Mouse (Mus musculus): Measurements from ENCODE around the gene Gm11127. TPM values are rescaled to one million over a fixed set of nuclear protein-coding genes. Genes with fewer than 3 reads are reported as not detected.
A peak's percentile ranks its signal among the peaks of the same experiment; 100 is the strongest.
"Not testable (repeated sequence)": the region's sequence is repeated elsewhere in the genome, so short reads cannot be mapped to it uniquely, and the experiment has no call there.

Gm11127 gene
- polyA plus RNA-seq, 1 experiment = 0.15 TPM

- no peak overlapping the region for H3K27ac ChIP-seq (ENCODE audit: insufficient read depth, low read length)
- TF ChIP-seq CTCF (IDR thresholded peaks at IDR 0.05; ENCODE audit: borderline replicate concordance, insufficient read depth, low read depth, low read length) = peak; percentile 48; the same call in 1 of the 2 replicates
- no peak for TF ChIP-seq POLR2A (IDR thresholded peaks at IDR 0.05; ENCODE audit: borderline replicate concordance, insufficient read depth, low read length)
- 24% methylated on average over 2 of the region's 2 CpGs for WGBS
- no peaks in the 10 kb centered on the region for H3K4me1 ChIP-seq (ENCODE audit: control insufficient read depth, insufficient read depth, low read length)
- peak; percentile 62 to 65 for DNase-seq
- no peak overlapping the region for H3K4me3 ChIP-seq (replicated peaks; ENCODE audit: insufficient read depth, low read depth, low read length)
- H3K27me3 ChIP-seq (ENCODE audit: control insufficient read depth, insufficient read depth, low read length) = no peaks in the 10 kb centered on the region
Measured at GRCm38 (mm10) chr17:36060829-36061228, 2.7 kb upstream of the Gm11127 start.

DNA sequence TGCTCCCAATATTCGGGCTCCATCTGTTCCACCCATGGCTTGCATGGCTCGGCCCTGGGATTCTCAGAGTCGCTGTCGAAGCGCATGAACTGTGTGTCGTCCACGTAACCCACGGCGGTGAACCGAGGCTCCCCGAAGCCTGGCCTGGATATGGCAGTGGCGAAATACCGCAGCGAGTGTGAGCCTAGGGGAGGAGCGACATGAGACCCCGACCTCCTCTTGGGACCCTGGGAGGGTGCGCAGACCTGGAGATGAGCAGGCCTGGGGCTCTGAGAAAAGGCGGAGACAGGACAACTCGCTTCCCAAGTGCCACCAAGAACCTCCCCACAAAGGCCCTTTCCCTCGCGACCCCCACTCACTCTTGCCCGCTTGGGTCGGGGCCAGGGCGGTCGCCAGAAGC is 244 bp downstream of the Gm11127 start:
- not testable (repeated sequence) for H3K27me3 ChIP-seq (ENCODE audit: control insufficient read depth, insufficient read depth, low read length); H3K4me1 ChIP-seq (ENCODE audit: control insufficient read depth, insufficient read depth, low read length); H3K27ac ChIP-seq (ENCODE audit: insufficient read depth, low read length); H3K4me3 ChIP-seq (replicated peaks; ENCODE audit: insufficient read depth, low read depth, low read length); DNase-seq
- WGBS = 83% methylated on average over 25 of the region's 25 CpGs

GRCm38 (mm10) chr17:36043286-36043685 is 14.9 kb downstream of the Gm11127 start:
- WGBS = 80% methylated on average over 3 of the region's 3 CpGs
- DNase-seq = no peak
- no peak overlapping the region for H3K4me3 ChIP-seq (replicated peaks; ENCODE audit: insufficient read depth, low read depth, low read length)

DNA sequence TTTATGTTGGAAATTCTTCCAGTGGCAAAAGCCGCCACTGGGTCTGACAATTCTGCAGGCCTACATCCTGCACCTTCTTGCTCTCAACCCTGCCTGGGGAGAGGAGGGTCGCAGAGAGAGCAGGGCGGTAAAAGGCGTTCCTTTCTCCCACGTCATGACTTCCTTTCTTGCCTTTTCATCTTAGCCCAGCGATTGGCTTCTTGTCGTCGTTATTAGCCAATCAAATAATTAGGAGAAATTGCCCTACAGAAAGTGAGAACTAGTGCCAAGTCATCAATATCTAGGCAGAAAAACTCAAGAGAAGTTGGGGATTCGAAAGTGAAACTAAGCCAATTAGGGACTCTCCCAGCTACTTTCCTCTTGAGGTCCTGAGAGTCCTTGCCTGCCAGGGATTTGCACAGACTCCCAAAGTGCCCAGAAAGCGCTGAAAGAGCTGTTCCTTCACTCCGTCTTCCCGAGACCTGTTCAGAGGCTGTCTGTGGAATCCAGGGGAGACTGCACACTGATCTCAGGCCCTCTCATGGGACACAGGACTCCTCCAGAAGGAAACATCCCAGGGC is 15.5 kb downstream of the Gm11127 start, which contains the start of the genes H2-T22 and Gm6034:
Gene H2-T22 (minus strand): TSS at position 138 of the 560 bp plus-strand sequence.
Gene Gm6034 (plus strand): TSS at position 352 of the 560 bp plus-strand sequence.
- not testable (repeated sequence) for H3K27ac ChIP-seq (ENCODE audit: insufficient read depth, low read length); H3K4me1 ChIP-seq (ENCODE audit: control insufficient read depth, insufficient read depth, low read length); H3K27me3 ChIP-seq (ENCODE audit: control insufficient read depth, insufficient read depth, low read length)
- TF ChIP-seq POLR2A (IDR thresholded peaks at IDR 0.05; ENCODE audit: borderline replicate concordance, insufficient read depth, low read length) = peak; percentile 38; the same call in 1 of the 2 replicates
- peak; percentile 57 to 85 for DNase-seq
- peak within 1 kb of the TSS; percentile 52 for H3K4me3 ChIP-seq (replicated peaks; ENCODE audit: insufficient read depth, low read depth, low read length)
- under 1% methylated on average over 12 of the region's 12 CpGs for WGBS

More at GRCm38 (mm10) chr17:36043286-36043685, 14.9 kb downstream of the Gm11127 start:
- H3K4me1 ChIP-seq (ENCODE audit: control insufficient read depth, insufficient read depth, low read length) = no peaks in the 10 kb centered on the region
- no peaks in the 10 kb centered on the region for H3K27me3 ChIP-seq (ENCODE audit: control insufficient read depth, insufficient read depth, low read length)
- TF ChIP-seq POLR2A (IDR thresholded peaks at IDR 0.05; ENCODE audit: borderline replicate concordance, insufficient read depth, low read length) = no peak
- TF ChIP-seq CTCF (IDR thresholded peaks at IDR 0.05; ENCODE audit: borderline replicate concordance, insufficient read depth, low read depth, low read length) = no peak
- H3K27ac ChIP-seq (ENCODE audit: insufficient read depth, low read length) = no peak overlapping the region

DNA sequence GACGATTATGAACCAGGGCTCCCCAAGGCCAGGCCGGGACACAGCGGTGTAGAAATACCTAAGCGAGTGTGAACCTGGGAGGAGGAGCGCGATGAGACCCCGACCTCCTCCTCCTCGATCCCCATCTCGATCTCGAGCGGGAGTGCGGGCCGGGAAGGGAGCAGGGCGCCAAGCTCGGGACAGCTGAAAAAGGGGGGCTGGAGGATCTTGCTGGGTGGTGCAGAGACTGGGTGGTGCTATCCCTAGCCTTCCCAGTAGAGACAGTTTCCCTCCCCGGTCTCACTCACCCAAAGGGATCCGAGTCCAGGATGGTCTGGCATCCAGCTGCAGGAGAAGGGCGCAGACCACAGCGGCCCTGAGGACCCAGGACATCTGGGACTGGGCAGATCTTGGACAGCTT is 16.1 kb downstream of the Gm11127 start:
- H3K27me3 ChIP-seq (ENCODE audit: control insufficient read depth, insufficient read depth, low read length); H3K4me1 ChIP-seq (ENCODE audit: control insufficient read depth, insufficient read depth, low read length); H3K27ac ChIP-seq (ENCODE audit: insufficient read depth, low read length): not testable (repeated sequence)
- DNase-seq = peak in 1 of 2 experiments; percentile 34
- 1% methylated on average over 19 of the region's 19 CpGs for WGBS
- H3K4me3 ChIP-seq (replicated peaks; ENCODE audit: insufficient read depth, low read depth, low read length) = peak overlapping the region; percentile 46

- DNase-seq; H3K27me3 ChIP-seq (ENCODE audit: control insufficient read depth, insufficient read depth, low read length); H3K4me3 ChIP-seq (replicated peaks; ENCODE audit: insufficient read depth, low read depth, low read length); H3K4me1 ChIP-seq (ENCODE audit: control insufficient read depth, insufficient read depth, low read length); H3K27ac ChIP-seq (ENCODE audit: insufficient read depth, low read length): not testable (repeated sequence)
- 89% methylated on average over 2 of the region's 2 CpGs for WGBS
Measured at GRCm38 (mm10) chr17:36040604-36041003, 17.6 kb downstream of the Gm11127 start.

- WGBS = 90% methylated on average over 13 of the region's 13 CpGs
- H3K4me1 ChIP-seq (ENCODE audit: control insufficient read depth, insufficient read depth, low read length) = not testable (repeated sequence)
Measured at GRCm38 (mm10) chr17:36036126-36036525, 22.0 kb downstream of the Gm11127 start.

GRCm38 (mm10) chr17:36035010-36035638 is 23.0 kb downstream of the Gm11127 start:
- TF ChIP-seq CTCF (IDR thresholded peaks at IDR 0.05; ENCODE audit: borderline replicate concordance, insufficient read depth, low read depth, low read length) = peak; percentile 45; the same call in 1 of the 2 replicates
- not testable (repeated sequence) for H3K27me3 ChIP-seq (ENCODE audit: control insufficient read depth, insufficient read depth, low read length); H3K4me1 ChIP-seq (ENCODE audit: control insufficient read depth, insufficient read depth, low read length); H3K4me3 ChIP-seq (replicated peaks; ENCODE audit: insufficient read depth, low read depth, low read length); H3K27ac ChIP-seq (ENCODE audit: insufficient read depth, low read length)
- peak; percentile 58 to 60 for DNase-seq
- 41% methylated on average over 3 of the region's 3 CpGs for WGBS

More at GRCm38 (mm10) chr17:36036126-36036525, 22.0 kb downstream of the Gm11127 start:
- H3K27me3 ChIP-seq (ENCODE audit: control insufficient read depth, insufficient read depth, low read length); DNase-seq; H3K27ac ChIP-seq (ENCODE audit: insufficient read depth, low read length); H3K4me3 ChIP-seq (replicated peaks; ENCODE audit: insufficient read depth, low read depth, low read length): not testable (repeated sequence)

DNA sequence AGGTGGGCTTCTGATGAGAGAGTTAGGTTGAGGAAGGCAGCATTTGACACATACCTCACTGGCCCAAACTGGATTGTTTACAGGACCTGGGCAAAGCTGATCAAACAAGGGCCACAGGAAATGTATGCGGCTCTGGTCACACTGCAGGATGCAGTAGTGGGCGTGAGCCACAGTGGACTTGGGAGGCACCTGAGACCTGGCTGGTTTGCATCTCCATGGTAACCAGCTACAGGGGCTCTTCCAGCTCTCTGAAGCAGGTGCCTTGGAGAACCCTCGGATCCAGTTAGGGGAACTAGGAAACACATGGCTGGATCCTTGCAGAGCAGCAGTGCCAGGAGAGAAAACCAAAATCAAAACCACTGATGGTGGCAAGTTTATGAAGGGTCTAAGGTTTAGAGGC is 23.6 kb downstream of the Gm11127 start:
- 69% methylated on average over 3 of the region's 3 CpGs for WGBS
- H3K4me3 ChIP-seq (replicated peaks; ENCODE audit: insufficient read depth, low read depth, low read length); H3K27ac ChIP-seq (ENCODE audit: insufficient read depth, low read length); H3K4me1 ChIP-seq (ENCODE audit: control insufficient read depth, insufficient read depth, low read length); DNase-seq; H3K27me3 ChIP-seq (ENCODE audit: control insufficient read depth, insufficient read depth, low read length): not testable (repeated sequence)

DNA sequence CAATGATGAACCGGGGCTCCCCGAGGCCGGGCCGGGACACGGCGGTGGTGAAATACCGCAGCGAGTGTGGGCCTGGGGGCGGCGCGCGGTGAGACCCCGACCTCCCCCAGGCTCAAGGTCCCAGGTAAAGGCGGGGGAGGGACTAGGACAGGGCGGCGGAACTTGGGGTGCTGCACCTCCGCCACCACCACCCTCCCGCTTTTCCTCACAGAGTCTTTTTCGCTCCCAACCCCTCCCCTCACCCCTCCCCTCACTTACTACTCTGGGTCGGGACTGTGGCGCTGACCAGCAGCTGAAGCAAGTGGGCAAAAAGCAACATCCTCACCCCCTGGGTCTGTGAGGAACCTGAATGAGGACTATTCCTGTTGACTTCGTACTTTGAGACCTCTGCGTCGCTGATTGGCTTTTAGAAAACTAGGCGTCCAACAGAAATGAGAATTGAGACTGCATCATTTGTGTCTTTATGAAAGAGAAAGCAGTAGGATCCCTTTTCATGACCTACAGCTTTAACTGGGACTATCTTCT is 25.8 kb downstream of the Gm11127 start, which contains the start of gene H2-T23:
Gene H2-T23 (minus strand): TSS at position 505 of the 525 bp plus-strand sequence.
- H3K27me3 ChIP-seq (ENCODE audit: control insufficient read depth, insufficient read depth, low read length); H3K4me1 ChIP-seq (ENCODE audit: control insufficient read depth, insufficient read depth, low read length); H3K27ac ChIP-seq (ENCODE audit: insufficient read depth, low read length); DNase-seq: not testable (repeated sequence)
- peak within 1 kb of the TSS; percentile 52 for H3K4me3 ChIP-seq (replicated peaks; ENCODE audit: insufficient read depth, low read depth, low read length)
- 1% methylated on average over 25 of the region's 25 CpGs for WGBS
